Mouse (Mus musculus): ENCODE results near the gene Psmd11. TPM values are rescaled to one million over a fixed set of nuclear protein-coding genes. Genes with fewer than 3 reads are reported as not detected.

Psmd11 gene
- total RNA-seq, 2 experiments from 2014 or later = 93.5 to 110 TPM

GRCm38 (mm10) chr11:80518421-80519367 lies 90.3 kb downstream of the Psmd11 start:
- intact Hi-C loops (cut with DNase I) = loop anchor here (1.0 to 5.0 kb wide), 3 partner anchors 14 to 85 kb away; no protein-coding TSS in a partner anchor
- peak; percentile 69 to 91 for DNase-seq (ENCODE audit: low spot score in 2 of 2)

DNA sequence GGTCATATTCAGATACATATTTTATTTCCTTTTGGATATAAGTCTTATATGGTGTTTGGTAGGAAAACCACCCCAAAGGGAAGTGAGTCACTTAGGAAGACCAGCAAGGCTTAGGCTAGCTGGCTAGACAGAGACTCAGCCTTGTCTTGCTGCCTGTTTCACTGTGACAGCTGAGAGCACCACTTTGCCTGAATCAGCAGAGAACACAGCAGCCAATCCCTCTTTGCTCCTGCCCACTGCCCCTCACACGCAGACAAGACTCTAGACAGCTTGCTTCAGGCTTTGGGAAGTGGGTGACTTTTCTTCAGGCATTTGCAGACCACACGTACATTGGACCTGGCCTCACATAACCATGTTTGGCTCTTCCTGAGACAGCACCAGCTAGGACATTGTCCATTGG lies 92.7 kb downstream of the Psmd11 start:
- peak in 1 of 2 experiments; percentile 54 for DNase-seq (ENCODE audit: low spot score in 2 of 2)
- intact Hi-C loops (cut with DNase I) = no loop called here

Other genes starting within 250 kb of the Psmd11 start
- 1 to 10 TPM; 3.4 to 4.1 TPM for gene Rnf135, start 244.8 kb upstream of the Psmd11 start, total RNA-seq (2021)
- 10 to 100 TPM; 72.9 to 76.9 TPM for gene Rhot1, start 219.6 kb upstream of the Psmd11 start, total RNA-seq (2021)
- 10 to 100 TPM; 28.5 to 29.7 TPM for gene Rhbdl3, start 127.7 kb upstream of the Psmd11 start, total RNA-seq (2021)
- gene 5730455P16Rik, start 50.6 kb upstream of the Psmd11 start, total RNA-seq (2021) = 10 to 100 TPM; 46.8 to 50.1 TPM
- 100 to 1,000 TPM; 132 to 142 TPM for gene Zfp207, start 45.3 kb upstream of the Psmd11 start, total RNA-seq (2021)
- 100 to 1,000 TPM; 339 to 344 TPM for gene Cdk5r1, start 48.4 kb downstream of the Psmd11 start, total RNA-seq (2021)

Measured in left cerebral cortex, postnatal 25 days (tissue).